Mouse (Mus musculus): ENCODE measurements at regions not wholly inside any gene's neighbourhood (a gene's known extent, or its start where the extent isn't known, plus 50 kb on each side); places are given as distances from the start of the nearest gene placed in this dataset.

DNA sequence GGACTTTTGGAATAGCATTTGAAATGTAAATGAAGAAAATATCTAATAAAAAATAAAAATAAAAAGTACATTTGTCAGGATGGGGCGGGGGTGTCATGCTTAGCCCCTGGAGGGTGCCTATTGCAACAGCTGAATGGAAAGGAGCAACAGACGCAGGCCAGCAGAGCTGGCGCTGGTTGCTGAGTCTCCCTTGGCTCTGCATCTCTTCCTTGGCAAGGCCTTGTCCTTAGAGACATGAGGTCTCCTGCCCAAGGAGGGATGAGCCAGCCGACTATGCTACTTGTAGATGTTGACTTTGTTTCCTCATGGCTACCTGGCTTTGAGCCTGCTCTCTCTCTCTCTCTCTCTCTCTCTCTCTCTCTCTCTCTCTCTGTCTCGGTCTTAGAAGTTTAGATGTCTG lies 166.4 kb downstream of the Opa1 start:
- TF ChIP-seq POLR2A (IDR thresholded peaks at IDR 0.05; ENCODE audit: extremely low read depth, insufficient read depth, low read length) (no peak), CTCF (IDR thresholded peaks at IDR 0.05; ENCODE audit: low read depth, low read length) (no peak)
